Mouse (Mus musculus) CH12.LX (cell line): ENCODE measurements around the gene Crip2.

ENCODE experiments used
- CTCF ChIP-seq, 2 experiments: IDR thresholded peaks in 1 of 2; conservative IDR thresholded peaks in 1 of 2; 2 replicates each; pipeline ENCODE4 v1.5.1; 2011 to 2012; ENCODE audit warnings: low read depth in 2 of 2, low read length in 2 of 2, improper control_type of control experiment in 1 of 2, inconsistent platforms in 1 of 2, mild to moderate bottlenecking in 1 of 2, moderate library complexity in 1 of 2
- POLR2A ChIP-seq: IDR thresholded peaks from 2 replicates; pipeline ENCODE4 v1.6.1; 2011; ENCODE audit warnings: low read depth, mild to moderate bottlenecking, improper control_type of control experiment, low read length

- TF ChIP-seq CTCF (conservative IDR thresholded peaks at IDR 0.05 in 1 of 2, IDR thresholded peaks at IDR 0.05 in 1 of 2; ENCODE audit: low read depth in 2 of 2, low read length in 2 of 2) (no peak), POLR2A (no peak)
Observed at GRCm38 (mm10) chr12:113130732-113131131, 9.3 kb upstream of the Crip2 start.
